Mouse (Mus musculus) adrenal gland, postnatal 25 days (tissue): Measurements from ENCODE around the gene Stx7. TPM values are rescaled to one million over a fixed set of nuclear protein-coding genes. Genes with fewer than 3 reads are reported as not detected.

Source experiments
- total RNA-seq: library from RNA; stranded (reverse); gene quantifications from 2 replicates; pipeline ENCODE4 v1.2.3, GENCODE M21; 2021

The Stx7 gene
- total RNA-seq, 1 experiment from 2014 or later, result 118 TPM

Other genes starting within 250 kb of the Stx7 start
- gene Taar1, start 228.9 kb upstream of the Stx7 start, total RNA-seq, result not detected in 2 replicates
- gene Taar2, start 210.7 kb upstream of the Stx7 start, total RNA-seq, result not detected in 2 replicates
- not detected in 2 replicates for gene Taar3, start 199.7 kb upstream of the Stx7 start, total RNA-seq
- not detected in 2 replicates for gene Taar4, start 188.8 kb upstream of the Stx7 start, total RNA-seq
- not detected in 2 replicates for gene Taar5, start 178.6 kb upstream of the Stx7 start, total RNA-seq
- not detected in 2 replicates for gene Taar6, start 163.7 kb upstream of the Stx7 start, total RNA-seq
- not detected in 2 replicates for gene Taar7a, start 155.8 kb upstream of the Stx7 start, total RNA-seq
- not detected in 2 replicates for gene Taar7b, start 149.4 kb upstream of the Stx7 start, total RNA-seq
- not detected in 2 replicates for gene Taar7d, start 122.1 kb upstream of the Stx7 start, total RNA-seq
- not detected in 2 replicates for gene Taar7e, start 111.7 kb upstream of the Stx7 start, total RNA-seq
- not detected in 2 replicates for gene Taar7f, start 99.8 kb upstream of the Stx7 start, total RNA-seq
- gene Taar8a, start 72.8 kb upstream of the Stx7 start, total RNA-seq, result not detected in 2 replicates
- gene Taar8b, start 57.0 kb upstream of the Stx7 start, total RNA-seq, result not detected in 2 replicates
- gene Taar8c, start 47.4 kb upstream of the Stx7 start, total RNA-seq, result not detected in 2 replicates
- not detected in 2 replicates for gene Taar9, start 39.8 kb upstream of the Stx7 start, total RNA-seq
- 0.21 TPM in 1 of 2 replicates, not detected in the other for gene Moxd1, start 74.2 kb downstream of the Stx7 start, total RNA-seq